Mouse (Mus musculus) heart, embryonic 11.5 days (tissue): ENCODE results near the gene Siah1b. TPM values are rescaled to one million over a fixed set of nuclear protein-coding genes. Genes with fewer than 3 reads are reported as not detected.

Source experiments
- polyA plus RNA-seq: library from polyadenylated mRNA; unstranded; fragments of >200 nt; fragmentation: Nextera tagmentation; extraction: Ambion mirVana; gene quantifications from 2 replicates; pipeline ENCODE4 v1.2.1, GENCODE M21; 2014

The Siah1b gene
- polyA plus RNA-seq, 1 experiment from 2014 or later, result 20.9 TPM

Other genes starting within 250 kb of the Siah1b start
- 20.1 and 26.0 TPM in 2 replicates for gene Ap1s2, start 167.5 kb downstream of the Siah1b start, polyA plus RNA-seq
- 35.3 and 37.3 TPM in 2 replicates for gene Zrsr2, start 117.8 kb downstream of the Siah1b start, polyA plus RNA-seq
- gene Car5b, start 48.5 kb downstream of the Siah1b start, polyA plus RNA-seq, result 0.08 and 0.11 TPM in 2 replicates
- 0.13 and 0.28 TPM in 2 replicates for gene Cltrn, start 12.3 kb upstream of the Siah1b start, polyA plus RNA-seq
- 0.11 TPM in 1 of 2 replicates, not detected in the other for gene Ace2, start 62.8 kb upstream of the Siah1b start, polyA plus RNA-seq
- 8.9 and 10.4 TPM in 2 replicates for gene Bmx, start 181.7 kb upstream of the Siah1b start, polyA plus RNA-seq
- gene Pir, start 192.9 kb upstream of the Siah1b start, polyA plus RNA-seq, result 10.5 and 12.3 TPM in 2 replicates